Mouse (Mus musculus) intestine, embryonic 15.5 days (tissue): ENCODE results near the gene Gm28635. TPM values are rescaled to one million over a fixed set of nuclear protein-coding genes. Genes with fewer than 3 reads are reported as not detected.
A peak's percentile ranks its signal among the peaks of the same experiment; 100 is the strongest.

Experiments used
- ATAC-seq: fragments of 200-750 bp; cut with Nextera tagmentation; 2 replicates; pipeline ENCODE4 v1.8.0; 2017; ENCODE audit warnings: moderate TSS enrichment, moderate library complexity
- H3K27ac ChIP-seq: fragments of 300-500 bp; sonication (generic); 2 replicates; pipeline ENCODE4 v1.5.1; 2015; ENCODE audit warnings: mild to moderate bottlenecking, inconsistent platforms
- H3K27me3 ChIP-seq: fragments of 300-500 bp; sonication (generic); replicated peaks from 2 replicates; pipeline ENCODE4 v1.6.1; 2015; ENCODE audit warnings: inconsistent platforms
- H3K36me3 ChIP-seq: fragments of 300-500 bp; sonication (generic); 2 replicates; pipeline ENCODE4 v1.6.1; 2015; ENCODE audit warnings: inconsistent platforms
- H3K4me1 ChIP-seq: fragments of 300-500 bp; sonication (generic); replicated peaks from 2 replicates; pipeline ENCODE4 v1.6.1; 2015; ENCODE audit warnings: inconsistent platforms
- H3K4me2 ChIP-seq: fragments of 300-500 bp; sonication (generic); replicated peaks from 2 replicates; pipeline ENCODE4 v1.6.1; 2015; ENCODE audit warnings: mild to moderate bottlenecking, inconsistent platforms
- H3K4me3 ChIP-seq: fragments of 300-500 bp; sonication (generic); replicated peaks from 2 replicates; pipeline ENCODE4 v1.5.1; 2015; ENCODE audit warnings: inconsistent platforms
- H3K9ac ChIP-seq: fragments of 300-500 bp; sonication (generic); 2 replicates; pipeline ENCODE4 v1.6.1; 2015; ENCODE audit warnings: inconsistent platforms
- H3K9me3 ChIP-seq: fragments of 300-500 bp; sonication (generic); 2 replicates; pipeline ENCODE4 v1.6.1; 2016; ENCODE audit warnings: inconsistent platforms
- WGBS: fragments of 180-500 bp; shearing (Covaris S2); methylation state at CpG from one replicate; pipeline ENCODE4 v1.1.7; 2015; 5-methylcytosine and 5-hydroxymethylcytosine counted together
- polyA plus RNA-seq: library from polyadenylated mRNA; unstranded; fragments of >200 nt; fragmentation: Nextera tagmentation; extraction: Ambion mirVana; gene quantifications from 2 replicates; pipeline ENCODE4 v1.2.1, GENCODE M21; 2015

The Gm28635 gene
- polyA plus RNA-seq = not detected in 2 replicates

- ATAC-seq = peak; percentile 99
- H3K27me3 ChIP-seq = no peaks in the 10 kb centered on the region
- under 1% methylated on average over 44 of the region's 44 CpGs for WGBS
- H3K9ac ChIP-seq = peak within 1 kb of the TSS; percentile 74
- peaks cover 11% of the 10 kb centered on the region for H3K36me3 ChIP-seq
- H3K9me3 ChIP-seq = no peaks in the 10 kb centered on the region
- peak within 1 kb of the TSS; percentile 70 for H3K4me2 ChIP-seq
- H3K27ac ChIP-seq = peak within 1 kb of the TSS; percentile 77
- peaks cover 7% of the 10 kb centered on the region for H3K4me1 ChIP-seq
- peak within 1 kb of the TSS; percentile 65 for H3K4me3 ChIP-seq
These were observed at the start of gene Gm28635, which contains the start of gene Med19 for GRCm38 (mm10) chr2:84677968-84678880. Gene Gm28635 (minus strand): TSS chr2:84678041. Gene Med19 (plus strand): TSS chr2:84678402.

GRCm38 (mm10) chr2:84727172-84727858, 49.5 kb upstream of the Gm28635 start, which contains the start of gene Clp1:
Gene Clp1 (minus strand): TSS chr2:84727350.
- Histone ChIP-seq H3K27me3 (no peaks in the 10 kb centered on the region), H3K9ac (peak within 1 kb of the TSS; percentile 60), H3K9me3 (no peaks in the 10 kb centered on the region), H3K36me3 (peaks cover 3% of the 10 kb centered on the region; the same call in 1 of the 2 replicates), H3K4me3 (peak within 1 kb of the TSS; percentile 53), H3K4me1 (peaks cover 9% of the 10 kb centered on the region), H3K27ac (peak within 1 kb of the TSS; percentile 84), H3K4me2 (peak within 1 kb of the TSS; percentile 74)
- WGBS = under 1% methylated on average over 39 of the region's 39 CpGs
- peak; percentile 98 for ATAC-seq

GRCm38 (mm10) chr2:84726716-84727115, 48.9 kb upstream of the Gm28635 start:
- Histone ChIP-seq H3K27ac (no peak overlapping the region), H3K4me1 (peaks cover 9% of the 10 kb centered on the region), H3K4me2 (peak overlapping the region; percentile 74), H3K9me3 (no peaks in the 10 kb centered on the region), H3K4me3 (peak overlapping the region; percentile 53), H3K27me3 (no peaks in the 10 kb centered on the region), H3K36me3 (peaks cover 3% of the 10 kb centered on the region; the same call in 1 of the 2 replicates), H3K9ac (peak overlapping the region; percentile 55)
- WGBS = 4% methylated on average over 9 of the region's 9 CpGs
- peak; percentile 23 for ATAC-seq

- H3K9ac ChIP-seq = no peak overlapping the region
- no peak overlapping the region for H3K4me3 ChIP-seq
- H3K27me3 ChIP-seq = no peaks in the 10 kb centered on the region
- ATAC-seq = no peak
- 94% methylated on average over 10 of the region's 10 CpGs for WGBS
- H3K4me1 ChIP-seq = peaks cover 9% of the 10 kb centered on the region
- H3K36me3 ChIP-seq = peaks cover 3% of the 10 kb centered on the region; the same call in 1 of the 2 replicates
- peak overlapping the region; percentile 74; the same call in 1 of the 2 replicates for H3K4me2 ChIP-seq
- H3K27ac ChIP-seq = no peak overlapping the region
- no peaks in the 10 kb centered on the region for H3K9me3 ChIP-seq
These were observed 47.9 kb upstream of the Gm28635 start for GRCm38 (mm10) chr2:84725770-84726169.

GRCm38 (mm10) chr2:84723856-84724255, 46.0 kb upstream of the Gm28635 start:
- no peak overlapping the region for H3K9ac ChIP-seq
- peaks cover 9% of the 10 kb centered on the region for H3K4me1 ChIP-seq
- H3K9me3 ChIP-seq = no peaks in the 10 kb centered on the region
- H3K4me2 ChIP-seq = no peak overlapping the region
- H3K36me3 ChIP-seq = peaks cover 3% of the 10 kb centered on the region; the same call in 1 of the 2 replicates
- 96% methylated on average over 14 of the region's 14 CpGs for WGBS
- no peak overlapping the region for H3K4me3 ChIP-seq
- H3K27ac ChIP-seq = no peak overlapping the region
- no peak for ATAC-seq
- H3K27me3 ChIP-seq = no peaks in the 10 kb centered on the region

- Histone ChIP-seq H3K9ac (no peak overlapping the region), H3K4me1 (peaks cover 7% of the 10 kb centered on the region), H3K4me3 (no peak overlapping the region), H3K27me3 (no peaks in the 10 kb centered on the region), H3K4me2 (no peak overlapping the region), H3K27ac (no peak overlapping the region), H3K9me3 (no peaks in the 10 kb centered on the region), H3K36me3 (peaks cover 3% of the 10 kb centered on the region; the same call in 1 of the 2 replicates)
- WGBS = 79% methylated on average over 3 of the region's 3 CpGs
- ATAC-seq = no peak
These were observed 43.3 kb upstream of the Gm28635 start for GRCm38 (mm10) chr2:84721182-84721581.

- 93% methylated on average over 2 of the region's 2 CpGs for WGBS
- Histone ChIP-seq H3K9ac (no peak overlapping the region), H3K4me2 (no peak overlapping the region), H3K36me3 (peaks cover 3% of the 10 kb centered on the region; the same call in 1 of the 2 replicates), H3K9me3 (no peaks in the 10 kb centered on the region), H3K4me3 (no peak overlapping the region), H3K4me1 (0 out of 2 replicates have a peak, but pooled peaks cover 4% of the 10 kb centered on the region), H3K27me3 (no peaks in the 10 kb centered on the region), H3K27ac (no peak overlapping the region)
- no peak for ATAC-seq
These were observed 42.9 kb upstream of the Gm28635 start for GRCm38 (mm10) chr2:84720718-84721117.

- H3K27ac ChIP-seq = no peak overlapping the region
- no peaks in the 10 kb centered on the region for H3K9me3 ChIP-seq
- H3K4me3 ChIP-seq = no peak overlapping the region
- H3K27me3 ChIP-seq = no peaks in the 10 kb centered on the region
- no peaks in the 10 kb centered on the region; the same call in 1 of the 2 replicates for H3K4me1 ChIP-seq
- H3K4me2 ChIP-seq = no peak overlapping the region
- no peak overlapping the region for H3K9ac ChIP-seq
- no peaks in the 10 kb centered on the region for H3K36me3 ChIP-seq
- no peak for ATAC-seq
- WGBS = 92% methylated on average over 4 of the region's 4 CpGs
These were observed 39.5 kb upstream of the Gm28635 start for GRCm38 (mm10) chr2:84717357-84717756.

- peak overlapping the region; percentile 82 for H3K4me2 ChIP-seq
These were observed 38.8 kb upstream of the Gm28635 start for GRCm38 (mm10) chr2:84716423-84717355.

GRCm38 (mm10) chr2:84715562-84716361, 37.9 kb upstream of the Gm28635 start:
- H3K36me3 ChIP-seq = no peaks in the 10 kb centered on the region
- no peaks in the 10 kb centered on the region for H3K9me3 ChIP-seq
- under 1% methylated on average over 33 of the region's 33 CpGs for WGBS
- H3K4me1 ChIP-seq = no peaks in the 10 kb centered on the region; the same call in 1 of the 2 replicates
- peak overlapping the region; percentile 98 for H3K4me3 ChIP-seq
- peak overlapping the region; percentile 68 for H3K9ac ChIP-seq
- H3K27me3 ChIP-seq = no peaks in the 10 kb centered on the region
- H3K4me2 ChIP-seq = peak overlapping the region; percentile 82
- peak; percentile 96 for ATAC-seq
- peak overlapping the region; percentile 100 for H3K27ac ChIP-seq

More at GRCm38 (mm10) chr2:84716423-84717355, 38.8 kb upstream of the Gm28635 start:
- H3K4me3 ChIP-seq = peak overlapping the region; percentile 98
- H3K36me3 ChIP-seq = no peaks in the 10 kb centered on the region
- no peaks in the 10 kb centered on the region for H3K9me3 ChIP-seq
- peak overlapping the region; percentile 93; the same call in 1 of the 2 replicates for H3K27ac ChIP-seq
- 30% methylated on average over 9 of the region's 9 CpGs for WGBS
- H3K4me1 ChIP-seq = no peaks in the 10 kb centered on the region; the same call in 1 of the 2 replicates
- no peak for ATAC-seq
- H3K27me3 ChIP-seq = no peaks in the 10 kb centered on the region
- peak overlapping the region; percentile 68 for H3K9ac ChIP-seq
